Mouse (Mus musculus): ENCODE results near the gene Btbd35f4. TPM values are rescaled to one million over a fixed set of nuclear protein-coding genes. Genes with fewer than 3 reads are reported as not detected.

Btbd35f4 gene
- not detected in 2 replicates for polyA plus RNA-seq (2012; rRNA removed)

GRCm38 (mm10) chrX:4800196-4800595, at the start of gene Btbd35f4:
Gene Btbd35f4, plus strand, starts transcription at chrX:4800496.

Other genes starting within 250 kb of the Btbd35f4 start
- gene Btbd35f27, start 151.6 kb downstream of the Btbd35f4 start, polyA plus RNA-seq (2012; rRNA removed) = not detected in 2 replicates

Data from stomach, adult 2 months (tissue).